Mouse (Mus musculus): ENCODE results near the gene Lin7b.

GRCm38 (mm10) chr7:45386077-45386476 is 15.7 kb upstream of the Lin7b start:
- no peak for TF ChIP-seq POLR2A (IDR thresholded peaks at IDR 0.05; ENCODE audit: borderline replicate concordance, insufficient read depth, low read length)
- TF ChIP-seq CTCF (IDR thresholded peaks at IDR 0.05; ENCODE audit: borderline replicate concordance, insufficient read depth, low read depth, low read length) = peak; percentile 14; the same call in 1 of the 2 replicates
